Mouse (Mus musculus) lung, postnatal 0 days (tissue): Measurements from ENCODE around the gene Gm9821. TPM values are rescaled to one million over a fixed set of nuclear protein-coding genes. Genes with fewer than 3 reads are reported as not detected.
A peak's percentile ranks its signal among the peaks of the same experiment; 100 is the strongest.

Experiments used
- ATAC-seq: fragments of 200-750 bp; cut with Nextera tagmentation; 2 replicates; pipeline ENCODE4 v1.8.0; 2017; ENCODE audit warnings: moderate library complexity
- DNase-seq: peaks from one replicate; pipeline ENCODE4 v3.0.0-alpha.2; 2016; ENCODE audit warnings: low spot score
- H3K27ac ChIP-seq: fragments of 300-500 bp; sonication (generic); 2 replicates; pipeline ENCODE4 v1.5.1; 2014; ENCODE audit warnings: antibody characterized with exemption, mild to moderate bottlenecking, low read length, mixed read lengths
- H3K27me3 ChIP-seq: fragments of 300-500 bp; sonication (generic); replicated peaks from 2 replicates; pipeline ENCODE4 v1.6.1; 2014; ENCODE audit warnings: low read length, mixed read lengths; ENCODE audit not compliant: insufficient read depth
- H3K36me3 ChIP-seq: fragments of 300-500 bp; sonication (generic); 2 replicates; pipeline ENCODE4 v1.6.1; 2014; ENCODE audit warnings: low read length, mixed read lengths; ENCODE audit not compliant: insufficient read depth
- H3K4me1 ChIP-seq: fragments of 300-500 bp; sonication (generic); 2 replicates; pipeline ENCODE4 v1.6.1; 2014; ENCODE audit warnings: antibody characterized with exemption, low read depth, low read length, mixed read lengths; ENCODE audit not compliant: insufficient read depth
- H3K4me2 ChIP-seq: fragments of 300-500 bp; sonication (generic); replicated peaks from 2 replicates; pipeline ENCODE4 v1.6.1; 2014; ENCODE audit warnings: low read depth, mild to moderate bottlenecking, low read length, moderate library complexity, mixed read lengths
- H3K4me3 ChIP-seq: fragments of 300-500 bp; sonication (generic); 2 replicates; pipeline ENCODE4 v1.5.1; 2014; ENCODE audit warnings: low read depth, low read length
- H3K9ac ChIP-seq: fragments of 300-500 bp; sonication (generic); replicated peaks from 2 replicates; pipeline ENCODE4 v1.6.1; 2014; ENCODE audit warnings: low read depth, mild to moderate bottlenecking
- H3K9me3 ChIP-seq: fragments of 300-500 bp; sonication (generic); 2 replicates; pipeline ENCODE4 v1.6.1; 2016; ENCODE audit warnings: low read length, mixed read lengths
- CTCF ChIP-seq: IDR thresholded peaks from 2 replicates; pipeline ENCODE4 v1.5.1; 2016; ENCODE audit warnings: antibody characterized with exemption, mild to moderate bottlenecking
- EP300 ChIP-seq: IDR thresholded peaks from 2 replicates; pipeline ENCODE4 v1.6.1; 2016; ENCODE audit warnings: antibody characterized with exemption, mild to moderate bottlenecking, control low read depth
- WGBS: fragments of 180-500 bp; shearing (Covaris S2); extraction: QIAGEN DNeasy Blood & Tissue Kit; methylation state at CpG from one replicate; pipeline ENCODE4 v1.1.7; 2014; 5-methylcytosine and 5-hydroxymethylcytosine counted together
- microRNA-seq: library from miRNA; unstranded; fragments of <30 nt; microRNA quantifications from one replicate; pipeline ENCODE4, GENCODE M21; 2016
- polyA plus RNA-seq: library from polyadenylated mRNA; unstranded; fragments of >200 nt; fragmentation: Nextera tagmentation; extraction: Ambion mirVana; gene quantifications from 2 replicates; pipeline ENCODE4 v1.2.1, GENCODE M21; 2015

Gene Gm9821
- polyA plus RNA-seq, 1 experiment from 2014 or later = 0.14 TPM

DNA sequence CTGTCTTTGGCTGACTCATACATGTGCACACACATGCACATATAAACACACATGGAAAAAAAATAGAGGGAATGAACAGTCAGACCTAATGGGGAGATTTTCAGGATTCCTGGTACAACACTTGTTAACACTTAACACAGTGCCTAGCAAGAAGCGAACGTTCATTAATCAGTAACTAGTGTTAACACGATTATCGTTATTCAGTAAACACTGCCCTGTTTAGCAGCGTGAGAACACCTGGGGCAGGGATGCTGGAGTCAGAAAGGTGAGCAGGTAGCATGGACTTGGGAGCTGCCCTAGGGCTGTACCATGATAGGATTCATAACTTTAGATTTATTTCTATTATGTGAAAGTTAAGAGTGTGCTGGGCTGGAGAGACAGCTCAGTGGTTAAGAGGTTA lies 50.5 kb downstream of the Gm9821 start:
- ATAC-seq = peak; percentile 26; the same call in 1 of the 2 replicates
- Histone ChIP-seq H3K36me3 (no peaks in the 10 kb centered on the region), H3K9ac (no peak overlapping the region), H3K27me3 (no peaks in the 10 kb centered on the region), H3K4me1 (no peaks in the 10 kb centered on the region), H3K4me2 (no peak overlapping the region), H3K4me3 (no peak overlapping the region), H3K27ac (no peak overlapping the region), H3K9me3 (no peaks in the 10 kb centered on the region)
- 46% methylated on average over 5 of the region's 5 CpGs for WGBS
- no peak for DNase-seq
- TF ChIP-seq CTCF = no peak
- TF ChIP-seq EP300 = no peak

Small RNA genes within 50 kb of the gene (microRNA-seq; reads per million reads assigned to microRNA genes)
- gene Mir6999 = not detected

Other genes starting within 250 kb of the Gm9821 start
- 23.1 and 26.2 TPM in 2 replicates for gene Atg13, start 235.1 kb upstream of the Gm9821 start, polyA plus RNA-seq
- gene Harbi1, start 234.9 kb upstream of the Gm9821 start, polyA plus RNA-seq = 11.5 and 12.2 TPM in 2 replicates
- gene Ambra1, start 215.6 kb upstream of the Gm9821 start, polyA plus RNA-seq = 7.1 and 7.3 TPM in 2 replicates
- 0.12 and 0.16 TPM in 2 replicates for gene Chrm4, start 18.5 kb upstream of the Gm9821 start, polyA plus RNA-seq
- gene Mdk, start 13.4 kb upstream of the Gm9821 start, polyA plus RNA-seq = 101 and 104 TPM in 2 replicates
- 50.7 and 54.0 TPM in 2 replicates for gene Dgkz, start 30.2 kb downstream of the Gm9821 start, polyA plus RNA-seq
- 7.0 and 8.1 TPM in 2 replicates for gene Creb3l1, start 78.8 kb downstream of the Gm9821 start, polyA plus RNA-seq
- gene Phf21a, start 147.4 kb downstream of the Gm9821 start, polyA plus RNA-seq = 12.9 and 13.6 TPM in 2 replicates